Mouse (Mus musculus) E14TG2a.4 (cell line): Measurements from ENCODE around the gene Nol4l.
A peak's percentile ranks its signal among the peaks of the same experiment; 100 is the strongest.

Source experiments
- H3K27me3 ChIP-seq: 2 replicates; pipeline ENCODE4 v1.6.1; 2014; ENCODE audit warnings: low read length, control low read depth; ENCODE audit not compliant: insufficient read depth
- H3K36me3 ChIP-seq: 2 replicates; pipeline ENCODE4 v1.6.1; 2014; ENCODE audit warnings: low read length, control low read depth; ENCODE audit not compliant: insufficient read depth
- H3K4me1 ChIP-seq: replicated peaks from 2 replicates; pipeline ENCODE4 v1.6.1; 2014; ENCODE audit warnings: low read depth, low read length, control low read depth
- H3K4me3 ChIP-seq: replicated peaks from 2 replicates; pipeline ENCODE4 v1.5.1; 2014; ENCODE audit warnings: mild to moderate bottlenecking, low read length
- H3K9me3 ChIP-seq: 2 replicates; pipeline ENCODE4 v1.6.1; 2014; ENCODE audit warnings: low read length, control low read depth
- CTCF ChIP-seq: conservative IDR thresholded peaks from 2 replicates; pipeline ENCODE4 v1.5.1; 2014; ENCODE audit warnings: low read length
- NANOG ChIP-seq: IDR thresholded peaks from 2 replicates; pipeline ENCODE4 v1.6.1; 2014; ENCODE audit warnings: borderline replicate concordance, low read length, mixed read lengths
- POU5F1 ChIP-seq: IDR thresholded peaks from 2 replicates; pipeline ENCODE4 v1.6.1; 2014; ENCODE audit warnings: low read length, borderline replicate concordance

Gene Nol4l

GRCm38 (mm10) chr2:153492179-153492517 lies 37.6 kb downstream of the Nol4l start:
- H3K4me1 ChIP-seq, result peaks cover 53% of the 10 kb centered on the region
- no peaks in the 10 kb centered on the region for H3K36me3 ChIP-seq
- TF ChIP-seq POU5F1, result no peak
- TF ChIP-seq NANOG, result no peak
- TF ChIP-seq CTCF, result no peak
- peak overlapping the region; percentile 83 for H3K4me3 ChIP-seq
- peaks cover 69% of the 10 kb centered on the region for H3K27me3 ChIP-seq
- H3K9me3 ChIP-seq, result no peaks in the 10 kb centered on the region

GRCm38 (mm10) chr2:153491512-153492178 lies 38.1 kb downstream of the Nol4l start:
- Histone ChIP-seq H3K4me3 (peak overlapping the region; percentile 83), H3K4me1 (peaks cover 48% of the 10 kb centered on the region), H3K9me3 (no peaks in the 10 kb centered on the region), H3K36me3 (no peaks in the 10 kb centered on the region), H3K27me3 (peaks cover 67% of the 10 kb centered on the region)
- TF ChIP-seq NANOG (no peak), CTCF (no peak), POU5F1 (no peak)

- Histone ChIP-seq H3K4me1 (peaks cover 41% of the 10 kb centered on the region), H3K4me3 (no peak overlapping the region), H3K27me3 (peaks cover 64% of the 10 kb centered on the region), H3K36me3 (no peaks in the 10 kb centered on the region), H3K9me3 (no peaks in the 10 kb centered on the region)
- TF ChIP-seq NANOG, result no peak
- no peak for TF ChIP-seq POU5F1
- no peak for TF ChIP-seq CTCF
Measured at GRCm38 (mm10) chr2:153490940-153491339, 38.8 kb downstream of the Nol4l start.

GRCm38 (mm10) chr2:153490116-153490515 lies 39.7 kb downstream of the Nol4l start:
- no peak for TF ChIP-seq CTCF
- no peak for TF ChIP-seq POU5F1
- TF ChIP-seq NANOG, result no peak
- Histone ChIP-seq H3K9me3 (no peaks in the 10 kb centered on the region), H3K4me3 (no peak overlapping the region), H3K4me1 (peaks cover 37% of the 10 kb centered on the region), H3K27me3 (peaks cover 62% of the 10 kb centered on the region), H3K36me3 (no peaks in the 10 kb centered on the region)

- H3K9me3 ChIP-seq, result no peaks in the 10 kb centered on the region
- TF ChIP-seq NANOG (no peak), CTCF (no peak), POU5F1 (no peak)
Measured at GRCm38 (mm10) chr2:153484071-153484470, 45.7 kb downstream of the Nol4l start.

GRCm38 (mm10) chr2:153483118-153483983 lies 46.4 kb downstream of the Nol4l start:
- peaks cover 44% of the 10 kb centered on the region for H3K27me3 ChIP-seq
- H3K4me1 ChIP-seq, result peaks cover 20% of the 10 kb centered on the region
- H3K9me3 ChIP-seq, result no peaks in the 10 kb centered on the region
- peak overlapping the region; percentile 57 for H3K4me3 ChIP-seq
- TF ChIP-seq NANOG (no peak), CTCF (no peak), POU5F1 (no peak)
- no peaks in the 10 kb centered on the region for H3K36me3 ChIP-seq

More at GRCm38 (mm10) chr2:153484071-153484470, 45.7 kb downstream of the Nol4l start:
- peaks cover 50% of the 10 kb centered on the region for H3K27me3 ChIP-seq
- no peak overlapping the region for H3K4me3 ChIP-seq
- H3K36me3 ChIP-seq, result no peaks in the 10 kb centered on the region
- peaks cover 15% of the 10 kb centered on the region for H3K4me1 ChIP-seq

GRCm38 (mm10) chr2:153481861-153482120 lies 48.0 kb downstream of the Nol4l start:
- H3K4me1 ChIP-seq, result peaks cover 20% of the 10 kb centered on the region
- H3K27me3 ChIP-seq, result peaks cover 44% of the 10 kb centered on the region
- H3K4me3 ChIP-seq, result no peak overlapping the region
- H3K9me3 ChIP-seq, result no peaks in the 10 kb centered on the region
- H3K36me3 ChIP-seq, result no peaks in the 10 kb centered on the region
- TF ChIP-seq NANOG (no peak), CTCF (no peak), POU5F1 (no peak)

GRCm38 (mm10) chr2:153481108-153481860 lies 48.5 kb downstream of the Nol4l start:
- peaks cover 20% of the 10 kb centered on the region for H3K4me1 ChIP-seq
- H3K27me3 ChIP-seq, result peaks cover 44% of the 10 kb centered on the region
- H3K4me3 ChIP-seq, result no peak overlapping the region
- TF ChIP-seq NANOG, result no peak
- no peak for TF ChIP-seq POU5F1
- TF ChIP-seq CTCF, result no peak
- no peaks in the 10 kb centered on the region for H3K36me3 ChIP-seq
- H3K9me3 ChIP-seq, result no peaks in the 10 kb centered on the region
